Mouse (Mus musculus) erythroblast, adult 5-6 weeks (primary cell): ENCODE results near the gene Clca4b. TPM values are rescaled to one million over a fixed set of nuclear protein-coding genes. Genes with fewer than 3 reads are reported as not detected.
"Not testable (repeated sequence)": the region's sequence is repeated elsewhere in the genome, so short reads cannot be mapped to it uniquely, and the experiment has no call there.

Experiments
- ATAC-seq: replicated peaks from 2 replicates; pipeline ENCODE4 v1.8.0; 2016; ENCODE audit warnings: moderate number of reproducible peaks, mild to moderate bottlenecking, moderate TSS enrichment, inconsistent platforms; ENCODE audit not compliant: poor library complexity, low FRiP score, severe bottlenecking
- total RNA-seq, 2 experiments: library from RNA; stranded (forward) in 1 of 2; stranded (reverse) in 1 of 2; fragments of 150-400 nt in 1 of 2; fragments of 200-764, 138-1000 nt in 1 of 2; gene quantifications; 2 replicates each; pipeline versions ENCODE4 v1.2.3 to v1.2.4; 2015 to 2017; ENCODE audit warnings: low replicate concordance in 2 of 2

Clca4b gene
- total RNA-seq (2015; ENCODE audit: low replicate concordance) = not detected in 2 replicates
- total RNA-seq (2017; ENCODE audit: low replicate concordance) = not detected in 2 replicates

- ATAC-seq = no peak
These were observed at the start of gene Clca4b for GRCm38 (mm10) chr3:144932335-144932734. Clca4b (minus strand) TSS chr3:144932529.

DNA sequence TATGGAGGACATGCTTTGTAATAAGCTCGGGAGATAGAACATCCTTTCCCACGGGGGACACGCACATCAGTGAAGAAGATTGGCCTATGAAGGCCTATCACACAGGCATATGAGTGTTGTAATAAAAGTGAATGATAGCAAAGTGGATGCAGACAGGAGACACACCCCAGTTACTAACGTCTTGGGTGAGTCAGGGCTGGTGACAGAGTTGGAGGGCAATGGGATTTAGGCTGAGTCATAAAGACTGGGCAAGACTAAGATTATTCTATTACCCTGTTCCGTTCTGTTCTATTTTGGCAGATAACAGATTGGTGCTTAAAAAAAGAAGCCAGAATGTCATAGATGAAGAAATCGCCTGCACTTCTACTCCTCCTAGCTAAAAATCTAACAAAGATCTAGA lies 48.2 kb upstream of the Clca4b start:
- no peak for ATAC-seq

- no peak for ATAC-seq
These were observed 45.3 kb upstream of the Clca4b start for GRCm38 (mm10) chr3:144977631-144978030.

GRCm38 (mm10) chr3:144976091-144976490 lies 43.8 kb upstream of the Clca4b start:
- no peak for ATAC-seq

DNA sequence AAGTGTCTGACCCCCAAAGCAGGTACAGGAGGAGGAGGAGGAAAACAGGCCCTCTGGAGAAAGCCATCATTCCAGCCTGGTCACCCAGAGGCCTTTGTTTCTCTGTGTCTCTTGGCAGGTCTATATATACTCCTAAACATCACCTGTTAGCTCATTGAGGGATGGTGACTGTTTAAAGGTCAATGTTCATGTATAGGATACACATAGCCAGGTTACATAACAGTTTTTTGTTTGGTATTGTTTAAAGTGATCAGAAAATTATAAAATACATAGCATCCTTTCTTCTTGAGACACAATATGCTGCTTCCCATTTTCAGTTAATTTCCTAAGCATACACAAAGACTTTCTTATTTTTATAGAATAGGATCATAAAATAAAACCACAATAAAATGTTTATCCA lies 42.6 kb upstream of the Clca4b start, which contains the start of gene Clca4a:
Gene Clca4a, minus strand, starts transcription at position 101 of the 400 bp plus-strand sequence.
- ATAC-seq = no peak

DNA sequence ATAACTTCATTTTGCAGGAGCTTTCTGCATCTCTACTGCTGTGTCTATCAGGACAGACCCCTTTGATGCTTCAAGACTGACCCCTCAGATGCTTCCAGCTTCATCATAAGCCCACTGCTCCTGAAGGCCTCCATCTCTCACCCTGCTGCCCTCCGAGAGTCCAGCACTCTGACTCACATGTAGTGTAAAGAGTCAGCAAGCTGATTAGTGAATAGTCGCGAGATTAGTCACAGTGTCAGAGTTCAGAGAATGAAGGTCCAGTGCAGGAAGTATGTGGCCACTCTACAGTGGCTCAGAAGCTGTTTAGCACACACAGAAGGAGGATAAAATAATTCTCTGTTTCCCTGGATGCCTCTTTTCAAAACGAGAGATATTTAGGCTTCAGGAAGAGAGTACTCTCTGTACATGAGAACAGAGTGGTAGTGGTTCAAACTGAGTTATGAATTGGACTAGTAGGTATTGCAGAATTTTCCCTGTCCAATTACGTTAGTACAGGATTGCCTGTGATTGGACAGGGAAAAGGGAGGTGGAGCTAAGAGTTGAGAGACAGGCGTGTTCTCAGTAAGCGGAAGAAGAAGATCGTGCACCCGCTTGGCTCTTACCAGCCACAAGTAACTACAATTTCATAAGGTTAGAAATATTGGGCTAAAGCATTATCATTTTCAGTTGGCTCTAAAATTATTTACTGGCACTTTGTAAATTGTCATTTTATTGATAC lies 39.4 kb upstream of the Clca4b start:
- ATAC-seq = no peak

DNA sequence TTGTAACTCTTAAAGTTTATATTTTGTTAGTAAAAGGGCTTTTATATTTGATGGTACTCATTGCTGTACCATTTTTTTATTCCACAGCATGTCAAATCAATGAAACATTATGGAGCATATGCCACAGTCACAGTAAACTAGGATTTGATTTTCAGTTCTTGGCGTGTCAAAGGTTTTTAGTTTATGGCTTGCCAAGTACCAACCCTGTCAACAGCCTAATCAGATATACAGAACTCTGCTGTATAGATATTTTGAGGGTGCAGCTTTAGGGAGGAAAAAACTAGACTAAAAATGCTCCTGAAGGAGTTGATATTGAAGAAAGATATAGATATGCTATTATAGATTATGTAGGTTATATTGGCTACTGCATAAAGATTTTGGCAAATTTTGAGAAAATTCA lies 37.4 kb upstream of the Clca4b start:
- no peak for ATAC-seq

DNA sequence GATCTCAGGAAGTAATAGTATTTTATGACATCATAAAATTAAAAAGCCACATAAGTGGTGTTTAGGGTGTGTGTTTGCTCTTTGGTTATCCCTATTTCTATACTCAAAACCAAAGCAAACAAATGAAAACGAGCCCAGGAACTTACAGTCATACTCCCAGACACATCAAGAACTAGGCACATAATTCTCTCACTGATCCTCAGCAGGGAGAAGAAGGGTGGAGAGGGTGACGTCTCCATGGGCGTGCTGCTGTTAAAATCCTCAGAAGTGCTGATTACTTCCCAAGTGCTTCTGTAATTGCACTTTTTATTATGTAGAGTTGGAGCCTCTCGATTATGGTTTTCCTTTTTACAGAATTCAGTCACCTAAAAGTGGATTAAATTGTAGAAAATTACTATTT lies 33.7 kb upstream of the Clca4b start:
- no peak for ATAC-seq

- no peak for ATAC-seq
These were observed 18.5 kb upstream of the Clca4b start for GRCm38 (mm10) chr3:144950829-144951228.

DNA sequence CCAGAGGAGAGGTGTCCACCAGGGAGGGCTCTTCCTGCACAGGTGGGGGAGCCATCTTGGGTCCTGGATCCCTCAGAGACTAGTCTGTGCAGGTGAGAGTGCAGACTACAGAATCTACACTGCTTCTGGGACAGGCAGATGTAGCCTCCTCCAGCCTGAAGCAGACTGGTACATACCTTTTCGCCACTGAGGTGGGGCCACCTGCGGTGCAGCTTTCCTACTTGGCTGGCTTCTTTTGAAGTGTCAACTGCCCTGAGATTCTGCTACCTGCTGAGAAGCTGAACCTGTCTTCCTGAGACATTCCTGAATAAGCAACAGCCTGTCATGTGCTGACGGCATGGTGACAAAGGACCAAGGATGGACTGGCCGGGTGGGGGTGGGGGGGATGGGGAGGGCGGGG lies 15.0 kb upstream of the Clca4b start:
- ATAC-seq = not testable (repeated sequence)

DNA sequence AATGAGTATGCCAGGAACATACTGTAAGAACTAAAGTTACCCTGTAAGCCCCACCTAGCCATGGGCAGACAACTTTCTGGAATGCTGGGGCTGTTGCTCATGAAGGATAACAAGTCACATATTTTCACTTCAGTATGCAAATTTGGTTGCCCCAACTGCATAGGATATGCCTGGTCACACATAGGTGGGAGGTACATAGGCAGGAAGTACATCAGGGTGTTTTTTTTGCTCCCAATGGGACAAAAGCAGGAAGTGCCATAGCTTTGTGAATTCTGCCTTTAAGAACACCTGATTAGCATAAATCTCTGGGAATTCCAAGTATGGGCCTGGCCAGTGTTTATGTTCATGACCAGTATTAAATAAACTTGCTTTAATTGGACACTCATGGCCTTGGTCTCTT lies 1.3 kb upstream of the Clca4b start:
- ATAC-seq = not testable (repeated sequence)

GRCm38 (mm10) chr3:144933011-144933491 lies 722 bp upstream of the Clca4b start:
- no peak for ATAC-seq

GRCm38 (mm10) chr3:144914014-144914413 lies 18.3 kb downstream of the Clca4b start:
- no peak for ATAC-seq

DNA sequence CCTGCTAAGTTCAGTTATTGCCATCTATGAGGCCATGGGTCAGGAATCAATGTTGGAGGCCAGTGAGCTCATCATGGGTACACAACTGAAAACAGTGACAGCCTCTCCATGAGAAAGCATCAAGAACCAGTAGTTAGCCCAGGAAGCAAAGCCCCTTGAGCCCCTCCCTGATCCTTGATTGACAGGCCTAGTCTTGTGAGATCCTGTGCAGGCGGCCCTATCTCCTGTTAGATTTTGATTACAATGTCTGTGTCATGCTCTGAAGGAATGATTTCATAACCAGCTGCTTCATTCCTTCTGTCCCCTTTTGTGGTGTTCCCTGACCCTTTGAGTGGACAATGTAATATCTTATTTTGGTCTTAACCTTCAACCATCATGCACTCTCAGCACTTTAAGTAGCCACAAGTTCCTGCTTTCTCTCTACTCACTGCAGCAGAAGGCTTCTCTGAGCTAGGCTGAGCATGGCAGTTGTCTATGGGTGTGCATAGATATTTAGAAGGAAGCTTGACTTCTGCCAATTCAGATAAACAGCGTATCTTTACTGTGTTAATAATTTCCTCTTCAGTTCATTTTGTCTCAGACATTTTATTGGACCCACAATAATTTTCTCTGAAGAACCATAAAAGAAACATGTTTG lies 35.2 kb downstream of the Clca4b start:
- no peak for ATAC-seq

- ATAC-seq = no peak
These were observed 42.0 kb downstream of the Clca4b start for GRCm38 (mm10) chr3:144890246-144890758.

GRCm38 (mm10) chr3:144886957-144887356 lies 45.4 kb downstream of the Clca4b start:
- no peak for ATAC-seq

DNA sequence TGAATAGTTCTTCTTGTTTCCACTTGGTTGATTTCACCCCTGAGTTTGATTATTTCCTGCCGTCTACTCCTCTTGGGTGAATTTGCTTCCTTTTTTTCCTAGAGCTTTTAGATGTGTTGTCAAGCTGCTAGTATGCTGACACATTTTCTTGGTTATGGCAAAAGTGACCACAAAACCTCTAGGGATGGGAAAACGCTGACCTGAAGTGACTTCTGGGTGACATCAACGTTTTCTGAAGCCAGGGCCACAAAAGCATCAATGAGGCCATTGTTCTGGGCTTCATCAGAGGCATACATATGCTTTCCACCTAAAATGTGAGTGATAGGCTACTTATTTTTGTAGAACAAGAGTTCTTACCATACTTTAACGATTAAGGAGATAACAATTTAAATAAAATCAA lies 60.3 kb downstream of the Clca4b start:
- ATAC-seq = not testable (repeated sequence)
